Mouse (Mus musculus) ES-Bruce4 (cell line): Measurements from ENCODE around the gene Fam160b1.

Source experiments
- CTCF ChIP-seq: IDR thresholded peaks from one replicate; pipeline ENCODE4 v1.8.1; 2011; ENCODE audit warnings: low read depth, low read length
- EP300 ChIP-seq: IDR thresholded peaks from 2 replicates; pipeline ENCODE4 v1.6.1; 2011; ENCODE audit warnings: low read depth, low read length; ENCODE audit not compliant: insufficient read depth

DNA sequence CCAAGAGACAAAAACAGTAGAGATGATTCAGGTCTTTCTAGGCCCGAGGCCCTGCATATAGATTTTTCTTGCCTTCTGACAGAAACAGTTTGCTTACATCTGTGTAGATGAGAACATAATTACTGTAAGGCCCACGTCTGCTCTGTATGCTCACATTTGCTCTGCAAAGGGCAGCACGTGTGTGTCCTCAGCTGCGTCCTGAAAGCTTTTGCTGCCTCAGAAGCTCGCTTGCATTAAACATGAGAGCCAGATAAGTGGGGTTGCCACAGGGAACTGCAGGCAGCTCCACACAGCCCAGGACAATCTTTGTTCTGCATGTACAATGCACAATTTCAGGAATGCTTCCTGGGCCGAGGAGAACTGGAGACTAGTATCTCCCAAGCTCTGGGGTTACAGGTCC, 41.9 kb downstream of the Fam160b1 start:
- no peak for TF ChIP-seq EP300
- no peak for TF ChIP-seq CTCF
